Mouse (Mus musculus): ENCODE measurements around the gene Lgalsl.
A peak's percentile ranks its signal among the peaks of the same experiment; 100 is the strongest.

Lgalsl gene

DNA sequence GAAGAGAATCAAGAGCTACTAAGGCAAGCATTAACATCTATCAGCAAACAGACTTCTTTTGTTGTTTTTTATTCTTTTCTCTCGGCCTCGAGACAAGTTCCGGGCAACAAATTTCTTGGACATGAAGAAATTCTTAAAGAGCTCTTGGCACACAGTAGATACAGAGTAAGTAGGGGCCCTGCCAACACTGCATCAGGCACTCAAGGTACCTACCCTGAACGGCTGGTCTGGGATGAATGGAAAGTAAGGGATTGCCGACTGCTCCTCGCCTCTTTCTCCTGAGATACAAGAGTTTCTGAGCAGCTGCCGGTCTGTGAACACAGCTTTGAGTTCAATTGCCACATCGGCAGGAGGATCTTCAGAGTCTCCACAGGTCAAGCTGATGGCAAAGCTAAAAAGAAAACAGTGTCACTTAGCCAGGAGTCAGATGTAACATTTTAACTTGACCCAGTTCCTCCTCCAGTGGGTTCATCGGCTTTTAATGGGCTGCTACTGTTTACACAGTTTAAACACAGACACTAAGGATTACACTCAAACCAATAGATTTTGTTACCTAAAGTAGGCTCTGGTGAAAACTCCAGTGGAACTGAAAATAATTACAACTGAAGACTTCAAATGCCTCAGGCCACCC is 1.7 kb downstream of the Lgalsl start:
- no peak for DNase-seq (ENCODE audit: low spot score in 2 of 2)

DNA sequence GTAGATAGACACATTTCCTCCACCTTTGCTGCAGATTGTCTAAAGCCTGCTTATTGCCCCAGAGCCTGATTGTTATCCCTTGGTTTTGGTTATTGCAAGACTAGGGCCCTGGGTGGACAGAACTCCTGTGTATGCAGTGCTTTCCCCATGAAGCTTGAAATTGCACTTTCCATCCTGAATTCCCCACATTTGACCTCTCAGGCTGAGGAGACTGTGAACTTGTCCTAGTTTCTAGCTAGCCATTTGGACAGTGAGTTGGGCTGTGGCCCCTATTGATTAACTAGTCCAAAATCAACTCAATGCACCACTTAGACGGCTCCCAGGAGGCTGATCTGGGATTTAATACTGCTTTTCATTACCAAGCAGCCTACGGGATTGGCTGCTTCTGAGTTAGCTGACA is 6.9 kb downstream of the Lgalsl start:
- no peak for DNase-seq (ENCODE audit: low spot score in 2 of 2)

DNA sequence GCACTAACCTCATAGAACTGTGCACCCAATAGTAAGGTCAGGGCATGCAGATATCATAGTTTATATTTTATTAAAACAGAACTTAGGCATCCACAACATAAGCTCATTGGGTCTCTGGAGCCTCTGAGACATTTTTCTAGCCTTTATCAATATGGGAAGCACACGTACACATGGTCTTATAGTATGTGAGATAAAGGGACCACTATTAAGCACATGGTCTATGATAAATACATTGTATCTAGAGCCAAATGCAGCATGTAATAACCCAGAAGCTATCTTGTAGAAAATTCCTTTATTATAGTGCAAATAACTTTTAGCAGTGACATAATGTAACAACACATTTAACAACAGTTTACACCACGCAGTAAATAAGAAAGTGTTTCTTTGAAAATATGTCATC is 7.6 kb downstream of the Lgalsl start:
- no peak for DNase-seq (ENCODE audit: low spot score in 2 of 2)

- no peak for DNase-seq (ENCODE audit: low spot score in 2 of 2)
Observed at GRCm38 (mm10) chr11:20821351-20821750, 9.5 kb downstream of the Lgalsl start.

- DNase-seq (ENCODE audit: low spot score in 2 of 2) = no peak
Observed at GRCm38 (mm10) chr11:20813901-20814523, 16.8 kb downstream of the Lgalsl start.

DNA sequence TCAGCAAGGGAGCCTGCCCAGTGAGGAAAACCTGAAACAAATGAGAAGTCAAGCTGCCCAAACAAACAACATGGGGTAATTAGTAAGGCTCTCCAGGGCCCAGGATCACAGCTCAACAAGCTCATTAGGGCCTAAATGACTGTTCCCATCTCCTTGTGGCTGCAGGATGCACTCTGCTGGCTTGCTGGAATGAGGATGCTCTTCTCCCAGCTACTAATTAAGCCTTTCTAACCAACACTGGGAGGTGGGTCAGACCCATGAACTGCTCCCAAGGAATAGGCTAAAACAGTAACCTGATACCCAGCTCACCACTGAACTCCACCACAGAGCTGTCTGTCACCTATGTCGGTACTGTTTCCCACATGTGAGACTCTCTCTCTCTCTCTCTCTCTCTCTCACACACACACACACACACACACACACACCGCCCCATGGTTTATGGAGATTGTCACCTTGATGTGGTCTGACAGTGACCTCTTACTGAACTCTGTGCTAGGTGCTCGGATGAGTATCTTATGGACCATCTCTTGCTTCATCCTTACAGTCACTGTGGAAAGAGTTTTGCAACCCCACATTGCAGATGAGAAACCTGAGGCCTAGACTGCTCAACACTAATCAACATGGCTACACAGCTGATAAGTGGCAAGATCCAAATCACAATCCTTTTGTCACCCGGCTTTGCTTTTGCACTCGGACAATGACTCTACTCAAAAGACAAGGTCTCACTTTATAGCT is 18.5 kb downstream of the Lgalsl start:
- no peak for DNase-seq (ENCODE audit: low spot score in 2 of 2)

- DNase-seq (ENCODE audit: low spot score in 2 of 2) = no peak
Observed at GRCm38 (mm10) chr11:20806659-20807058, 24.2 kb downstream of the Lgalsl start.

DNA sequence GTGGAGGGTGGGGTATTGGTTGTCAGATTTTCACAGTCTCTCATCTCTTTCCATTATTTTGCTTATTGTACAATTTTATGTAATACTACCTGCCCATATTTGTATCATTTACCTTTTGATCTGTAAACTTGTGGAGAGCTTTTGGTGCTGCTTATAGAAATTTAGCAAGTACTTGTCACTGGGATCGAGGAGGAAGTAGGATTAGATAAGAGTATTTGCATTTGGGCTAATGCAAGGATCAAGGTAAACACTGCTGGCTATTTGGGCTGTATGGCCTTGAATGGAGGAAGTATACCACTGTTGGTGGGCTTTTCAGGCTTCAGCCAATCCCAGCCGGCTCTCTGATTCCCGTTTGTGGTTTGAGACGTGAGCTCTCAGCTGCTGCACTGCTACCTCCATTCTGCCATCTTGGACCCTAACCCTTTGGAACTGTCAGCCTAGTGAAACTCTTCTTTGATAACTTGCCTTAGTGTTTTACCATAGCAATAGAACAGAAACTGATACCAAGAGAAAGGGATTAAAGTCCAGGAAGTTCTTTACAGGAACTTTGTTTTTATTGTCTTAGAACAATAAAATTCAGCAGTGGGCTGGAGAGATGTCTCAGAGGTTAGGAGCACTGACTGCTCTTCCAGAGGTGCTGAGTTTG is 25.1 kb downstream of the Lgalsl start:
- no peak for DNase-seq (ENCODE audit: low spot score in 2 of 2)

DNA sequence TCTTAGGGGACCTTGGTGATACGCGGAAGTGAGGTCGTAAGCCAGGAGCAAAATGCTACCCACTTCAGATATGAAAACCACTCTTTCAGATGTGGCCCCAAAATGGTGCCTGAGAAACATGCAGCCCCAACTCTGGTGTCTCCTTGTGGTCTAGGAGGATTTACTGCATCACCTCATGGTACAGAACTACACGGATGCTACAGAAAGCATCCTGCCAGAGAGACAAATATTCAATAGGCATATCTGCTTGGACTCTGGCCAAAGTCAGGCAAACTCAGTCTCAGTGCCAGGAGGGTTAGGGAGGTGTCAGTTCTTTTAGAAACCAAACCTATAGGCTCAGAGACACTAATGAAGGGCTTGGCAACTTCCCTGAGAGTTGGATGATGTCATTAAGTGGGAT is 26.4 kb downstream of the Lgalsl start:
- no peak for DNase-seq (ENCODE audit: low spot score in 2 of 2)

GRCm38 (mm10) chr11:20800277-20801092 is 30.4 kb downstream of the Lgalsl start:
- DNase-seq (ENCODE audit: low spot score in 2 of 2) = no peak

DNA sequence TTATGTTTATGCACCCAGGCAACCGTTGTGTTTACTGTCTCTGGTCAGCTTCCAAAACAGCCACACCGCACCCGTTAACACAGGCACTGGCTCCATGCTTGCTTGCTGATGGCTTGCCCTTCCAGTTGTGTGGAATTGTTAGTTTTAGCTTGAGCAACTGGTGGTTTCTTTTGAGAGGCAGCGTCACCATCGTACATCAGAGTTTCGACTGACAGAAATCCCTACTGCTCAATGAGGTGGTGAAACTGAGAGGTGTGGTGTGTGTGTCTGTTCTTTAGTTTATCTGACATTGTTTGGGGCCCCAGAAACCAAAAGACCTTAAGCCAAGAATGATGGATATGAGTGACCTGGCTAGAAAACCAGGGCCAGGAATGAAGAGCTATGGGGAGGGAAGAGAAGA is 33.0 kb downstream of the Lgalsl start:
- DNase-seq (ENCODE audit: low spot score in 2 of 2) = no peak

- DNase-seq (ENCODE audit: low spot score in 2 of 2) = no peak
Observed at GRCm38 (mm10) chr11:20795466-20795865, 35.4 kb downstream of the Lgalsl start.

GRCm38 (mm10) chr11:20794913-20795254 is 36.0 kb downstream of the Lgalsl start:
- DNase-seq (ENCODE audit: low spot score in 2 of 2) = no peak

DNA sequence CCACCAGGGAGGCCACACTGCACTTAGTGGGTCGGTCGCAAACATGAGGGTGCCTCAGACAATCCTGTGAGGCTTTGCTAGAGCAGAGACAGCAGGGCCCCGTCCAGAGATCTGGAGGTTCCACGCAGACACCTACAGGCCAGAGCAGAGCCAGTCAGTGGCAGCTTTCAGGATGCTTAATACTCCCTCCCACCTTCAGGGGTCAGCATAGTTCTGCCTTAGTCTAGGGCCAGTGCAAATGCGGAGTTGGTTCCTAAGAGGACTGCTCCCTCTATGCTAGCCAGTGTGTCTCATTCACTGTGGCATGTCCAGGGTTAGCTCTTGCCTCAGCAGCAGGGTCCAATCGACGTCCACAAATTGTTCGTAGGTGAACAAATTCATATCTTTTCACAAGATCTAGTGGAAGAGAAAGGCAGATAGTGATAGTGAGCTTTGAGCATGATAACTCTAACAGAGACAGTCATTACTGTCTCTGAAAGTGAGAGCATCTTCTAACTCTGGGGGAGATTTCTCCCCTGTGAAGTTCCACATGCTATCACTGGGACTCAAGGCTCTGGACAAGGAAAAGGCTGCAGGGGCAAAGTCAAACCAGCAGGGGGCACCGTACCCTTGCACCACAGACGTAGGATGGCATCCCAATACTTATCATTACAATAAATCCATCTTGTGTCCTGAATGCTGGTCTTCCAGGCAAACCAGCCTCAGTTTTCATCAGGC is 36.5 kb downstream of the Lgalsl start:
- DNase-seq (ENCODE audit: low spot score in 2 of 2) = peak; percentile 74 to 83

DNA sequence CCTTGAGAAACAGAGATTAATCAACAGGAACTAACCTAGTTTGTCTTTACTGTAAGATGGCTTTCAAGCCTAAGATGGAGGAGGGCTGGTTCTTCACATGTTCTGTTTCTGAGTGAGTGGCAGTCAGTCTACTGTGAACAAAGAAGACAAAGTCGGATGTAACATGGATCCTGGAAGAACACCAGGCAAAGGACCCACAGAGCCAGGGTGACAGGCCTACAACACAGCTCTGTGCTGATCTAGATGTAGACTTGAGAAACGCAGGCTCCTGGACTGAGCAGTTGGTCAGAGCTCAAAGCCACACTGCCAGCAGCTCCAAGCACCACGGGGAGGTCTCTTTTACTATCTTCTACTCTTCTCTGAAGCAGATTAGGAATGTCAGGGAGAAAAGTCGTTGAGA is 37.2 kb downstream of the Lgalsl start:
- DNase-seq (ENCODE audit: low spot score in 2 of 2) = no peak

GRCm38 (mm10) chr11:20792667-20793066 is 38.2 kb downstream of the Lgalsl start:
- DNase-seq (ENCODE audit: low spot score in 2 of 2) = no peak

DNA sequence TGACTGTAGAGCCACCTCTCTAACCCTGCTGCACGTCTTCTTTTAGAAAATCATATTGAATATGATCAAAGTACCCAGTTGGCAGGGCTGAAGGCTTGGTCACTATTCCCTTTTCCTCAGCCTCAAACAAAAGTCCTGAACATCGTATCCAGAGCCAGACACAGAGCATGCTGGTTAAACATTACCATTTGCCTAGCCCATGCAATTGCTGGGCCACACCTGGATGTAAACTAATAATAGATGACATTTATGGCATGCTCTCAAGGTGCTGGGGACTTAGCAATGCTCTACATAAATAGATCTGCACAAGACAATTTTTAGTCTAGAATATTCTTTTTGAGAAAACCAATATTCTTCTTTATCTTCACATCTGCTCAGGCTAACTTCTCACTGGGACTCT is 39.5 kb downstream of the Lgalsl start:
- DNase-seq (ENCODE audit: low spot score in 2 of 2) = no peak

- DNase-seq (ENCODE audit: low spot score in 2 of 2) = no peak
Observed at GRCm38 (mm10) chr11:20789015-20789414, 41.8 kb downstream of the Lgalsl start.

- DNase-seq (ENCODE audit: low spot score in 2 of 2) = no peak
Observed at GRCm38 (mm10) chr11:20788070-20788469, 42.8 kb downstream of the Lgalsl start.

DNA sequence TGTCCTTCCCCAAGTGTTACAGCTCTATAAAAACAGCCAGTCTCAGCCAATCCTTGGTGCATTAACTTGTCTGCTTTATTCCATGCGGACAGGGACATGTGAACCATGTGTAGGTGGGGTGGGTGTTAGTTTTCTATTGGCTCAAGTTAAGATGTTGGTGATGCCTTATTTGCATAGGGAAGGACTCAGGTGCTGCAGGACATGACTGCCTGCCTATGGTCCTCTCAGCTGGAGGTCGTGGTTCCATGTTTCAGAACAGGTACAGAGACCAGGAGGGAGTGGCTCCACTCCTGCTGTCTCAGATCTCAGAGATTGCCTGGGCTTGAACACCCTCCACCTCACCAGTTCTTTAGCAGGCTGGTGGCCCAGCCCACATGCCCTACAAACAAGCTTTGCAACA is 44.7 kb downstream of the Lgalsl start:
- no peak for DNase-seq (ENCODE audit: low spot score in 2 of 2)

DNA sequence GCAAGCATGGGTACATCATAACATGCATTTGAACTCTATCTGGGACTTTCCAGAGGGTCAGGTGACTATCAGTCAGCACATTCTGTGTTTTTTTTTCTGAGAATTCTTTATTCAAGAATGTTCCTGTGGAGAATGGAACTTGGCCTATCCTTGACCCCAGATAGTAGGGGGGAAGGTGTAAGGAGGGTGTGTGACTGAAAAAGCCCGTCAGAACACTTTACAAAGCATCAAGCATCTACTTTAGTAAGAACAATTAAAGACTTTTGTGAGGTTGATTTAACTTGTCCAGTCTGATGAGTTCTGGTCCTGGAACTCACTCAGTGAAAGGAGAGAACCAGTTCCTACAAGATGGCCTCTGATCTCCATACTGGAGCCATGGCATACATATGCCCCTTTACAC is 45.7 kb downstream of the Lgalsl start:
- DNase-seq (ENCODE audit: low spot score in 2 of 2) = no peak

Data from urinary bladder, postnatal 36 days (tissue).